Mouse (Mus musculus) right cerebral cortex, postnatal 14 days (tissue): ENCODE measurements around the gene E2f2.

Source experiments
- DNase-seq: peaks from one replicate; pipeline ENCODE4 v3.0.0; 2022

The E2f2 gene

DNA sequence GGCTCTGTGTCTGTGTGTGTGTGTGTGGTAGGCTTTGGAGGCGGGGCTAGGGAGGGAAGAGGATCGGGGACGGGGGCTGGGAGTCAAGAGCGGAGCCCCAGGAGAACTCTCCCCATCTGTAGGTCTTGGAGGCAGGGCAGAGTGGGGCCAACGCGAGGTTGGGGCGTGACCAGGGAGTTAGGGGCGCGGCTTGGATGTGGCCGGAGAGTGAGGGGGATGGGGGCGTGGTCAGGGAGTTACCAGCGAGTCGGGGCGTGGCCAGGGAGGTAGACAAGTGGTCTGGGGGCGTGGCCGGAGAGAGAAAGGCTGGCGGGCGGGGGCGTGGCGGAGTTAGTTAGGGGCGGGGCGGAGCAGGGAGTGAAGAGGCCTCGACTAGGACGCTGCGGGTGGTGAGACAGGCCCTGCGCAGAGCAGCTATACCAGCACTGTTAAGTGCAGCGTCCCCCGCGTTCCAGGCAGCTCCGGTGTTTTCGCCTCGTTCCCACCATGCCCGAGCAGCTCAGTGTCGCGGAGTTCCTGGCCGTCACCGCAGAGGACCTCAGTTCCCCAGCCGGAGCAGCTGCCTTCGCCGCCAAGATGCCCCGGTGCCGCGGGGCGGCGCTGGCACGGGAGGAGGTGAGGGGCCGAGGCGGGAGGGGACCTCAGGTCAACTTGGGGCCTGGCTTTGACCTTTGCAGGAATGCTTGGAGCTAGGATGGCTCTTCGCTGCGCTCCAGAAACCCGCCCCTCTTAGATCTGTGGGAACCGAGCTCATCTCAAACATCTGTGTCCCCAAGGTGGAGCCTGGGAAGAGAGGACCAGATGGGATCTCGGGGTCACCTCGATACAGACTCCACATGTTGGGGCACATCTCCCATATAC lies 34.1 kb downstream of the E2f2 start, which contains the start of gene Asap3:
Gene Asap3 (plus strand): TSS at position 333 of the 861 bp plus-strand sequence.
- peak; percentile 89 for DNase-seq

DNA sequence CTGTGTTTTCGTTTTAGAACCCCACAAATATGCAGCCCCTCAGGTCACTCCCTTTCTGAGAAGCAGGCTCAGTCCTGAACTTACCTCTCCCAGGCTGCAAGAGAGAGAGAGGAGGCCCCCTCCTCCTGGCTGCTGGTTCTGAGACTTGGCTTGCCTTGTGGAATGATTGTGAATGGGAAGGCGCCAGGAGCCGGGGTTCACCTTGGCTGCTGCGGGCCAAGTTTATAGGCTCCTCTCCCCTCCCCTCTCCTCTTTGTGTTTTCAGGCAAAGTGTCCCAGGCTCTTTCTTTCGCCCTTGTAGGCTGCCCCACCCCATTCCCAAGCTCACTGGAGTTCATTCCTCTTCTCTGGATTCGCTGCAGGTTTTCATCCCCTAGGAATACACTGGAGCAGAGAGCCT lies 34.7 kb downstream of the E2f2 start:
- DNase-seq, result no peak

GRCm38 (mm10) chr4:136210931-136211330 lies 38.7 kb downstream of the E2f2 start:
- no peak for DNase-seq

DNA sequence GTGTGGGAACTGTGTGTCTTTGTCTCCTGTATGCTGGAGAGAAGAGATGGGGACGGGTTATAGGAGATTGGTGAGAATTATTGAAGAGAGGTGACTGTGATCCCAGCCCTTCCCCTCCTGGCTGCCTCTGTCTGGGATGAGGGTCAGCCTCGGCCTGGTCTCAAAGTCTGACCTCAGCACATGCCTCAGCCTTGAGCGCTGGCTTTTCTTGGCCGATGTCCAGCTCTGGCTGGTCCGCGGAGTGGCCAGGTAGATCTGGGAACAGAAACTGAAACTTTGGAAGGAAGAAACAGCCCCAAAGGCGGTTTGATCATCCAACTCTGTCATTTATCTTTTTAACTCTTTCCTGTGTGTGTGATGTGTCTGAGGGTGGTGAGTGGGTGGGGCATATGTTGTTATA lies 41.4 kb downstream of the E2f2 start:
- no peak for DNase-seq

DNA sequence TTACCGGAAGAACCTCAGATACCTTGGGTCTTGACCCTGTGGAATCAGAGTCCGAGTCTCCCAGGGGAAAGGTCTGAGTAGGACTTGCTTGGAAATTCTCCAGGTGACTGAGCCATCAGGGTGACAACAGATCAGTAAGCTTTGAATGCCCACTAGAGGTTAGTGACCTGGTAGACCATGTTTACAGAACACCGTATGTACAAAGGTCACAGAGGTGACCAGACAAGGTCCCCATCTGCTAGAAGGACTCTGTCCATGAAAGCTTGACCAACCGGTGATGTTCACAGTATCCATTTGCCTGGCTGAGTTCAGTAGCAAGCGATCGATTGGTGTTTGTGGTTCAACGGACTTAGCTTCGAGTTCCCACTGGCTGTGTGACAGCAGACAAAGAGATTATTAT lies 42.6 kb downstream of the E2f2 start:
- DNase-seq, result no peak

DNA sequence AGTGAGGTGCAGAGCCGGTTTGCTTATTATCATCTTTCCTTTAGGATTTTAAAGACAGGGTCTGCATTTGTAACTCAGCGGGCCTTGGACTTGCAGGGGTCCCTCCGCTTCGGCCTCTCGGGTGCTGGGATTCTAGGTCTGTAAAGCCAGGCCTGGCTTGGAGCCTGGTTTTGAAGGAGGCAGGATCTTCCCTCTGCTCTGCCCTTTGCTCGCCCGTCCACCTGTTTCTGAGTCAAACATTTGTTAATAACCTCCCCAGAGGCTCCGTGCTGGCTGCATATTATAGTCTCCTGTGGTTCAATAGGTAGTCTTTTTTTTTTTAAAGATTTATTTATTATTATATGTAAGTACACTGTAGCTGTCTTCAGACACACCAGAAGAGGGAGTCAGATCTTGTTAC lies 43.4 kb downstream of the E2f2 start:
- DNase-seq, result no peak

DNA sequence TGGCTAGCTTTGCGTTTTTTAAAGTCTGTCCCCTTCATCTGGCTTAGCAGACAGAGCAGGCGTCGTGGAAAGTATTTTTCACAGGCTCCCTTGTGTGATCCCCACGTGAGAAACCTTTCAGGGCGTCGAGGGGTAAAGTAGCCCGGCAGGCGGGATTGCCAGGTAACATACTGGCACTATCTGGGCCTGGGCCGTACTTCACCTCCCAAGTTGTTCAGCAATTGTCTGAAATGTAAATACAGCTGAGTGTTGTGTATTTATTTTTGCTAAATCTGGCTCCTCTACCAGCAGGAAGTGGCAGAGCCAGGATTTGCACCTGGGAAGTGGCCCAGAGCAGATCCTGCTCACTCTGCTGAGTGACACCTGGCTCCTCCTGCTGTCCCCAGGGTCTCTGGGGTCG lies 44.9 kb downstream of the E2f2 start:
- no peak for DNase-seq

GRCm38 (mm10) chr4:136218595-136219214 lies 46.5 kb downstream of the E2f2 start:
- peak; percentile 45 for DNase-seq

GRCm38 (mm10) chr4:136220133-136220775 lies 48.1 kb downstream of the E2f2 start:
- DNase-seq, result no peak

- peak; percentile 43 for DNase-seq
Observed at GRCm38 (mm10) chr4:136223549-136224239, 51.5 kb downstream of the E2f2 start.

GRCm38 (mm10) chr4:136224240-136224559 lies 52.0 kb downstream of the E2f2 start:
- peak; percentile 39 for DNase-seq

DNA sequence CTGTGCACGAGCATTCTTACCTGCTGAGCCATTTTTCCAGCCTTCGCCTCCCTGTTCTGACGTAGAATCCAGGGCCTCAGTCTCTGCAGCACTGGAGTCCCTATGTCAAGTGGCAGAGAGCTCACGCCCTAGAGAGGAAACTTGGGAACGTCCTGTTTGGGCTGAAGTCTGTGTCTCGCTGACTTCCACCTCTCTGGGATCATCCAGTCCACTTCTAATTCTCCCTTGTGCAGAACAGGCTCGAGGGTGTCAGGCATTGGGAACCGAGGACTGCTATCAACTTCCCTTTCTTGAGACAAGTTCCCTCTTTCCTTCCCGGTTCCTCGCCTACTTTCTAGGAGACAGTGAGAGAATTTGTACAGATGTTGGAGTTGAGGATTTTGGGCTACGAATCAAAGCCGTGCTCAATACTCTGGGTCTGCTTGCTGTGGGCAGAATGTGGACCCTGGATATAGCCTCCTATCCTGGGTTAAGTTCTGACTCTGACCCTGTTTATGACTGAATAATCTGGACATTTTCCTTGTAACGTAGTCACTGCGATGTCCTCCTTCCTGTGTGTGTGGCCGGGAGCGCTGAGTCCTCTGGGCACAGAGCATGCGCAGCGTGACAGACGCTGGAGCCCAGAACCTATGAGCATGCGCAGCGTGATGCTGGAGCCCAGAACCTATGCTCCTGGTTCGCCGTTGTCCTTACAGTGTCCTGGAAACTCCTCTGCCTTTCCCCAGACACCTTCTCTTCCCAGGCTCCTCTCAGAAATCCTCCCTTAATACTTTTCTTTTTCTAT lies 52.7 kb downstream of the E2f2 start:
- DNase-seq, result no peak

DNA sequence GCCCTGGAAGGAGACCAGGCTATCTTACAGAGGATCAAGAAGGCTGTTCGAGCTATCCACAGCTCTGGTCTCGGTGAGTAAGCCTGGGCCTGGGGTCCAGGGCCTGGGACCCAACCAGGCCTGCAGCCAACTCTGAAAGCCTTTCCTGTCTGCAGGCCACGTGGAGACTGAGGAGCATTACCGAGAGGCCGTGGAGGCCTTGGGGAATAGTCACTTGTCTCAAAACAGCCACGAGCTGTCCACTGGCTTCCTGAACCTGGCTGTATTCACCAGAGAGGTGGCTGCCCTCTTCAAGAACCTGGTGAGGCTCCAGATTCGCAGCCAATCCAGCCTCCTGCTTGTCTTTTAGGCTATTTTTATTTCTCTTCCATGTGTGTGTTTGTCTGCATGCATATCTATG lies 55.2 kb downstream of the E2f2 start:
- no peak for DNase-seq

DNA sequence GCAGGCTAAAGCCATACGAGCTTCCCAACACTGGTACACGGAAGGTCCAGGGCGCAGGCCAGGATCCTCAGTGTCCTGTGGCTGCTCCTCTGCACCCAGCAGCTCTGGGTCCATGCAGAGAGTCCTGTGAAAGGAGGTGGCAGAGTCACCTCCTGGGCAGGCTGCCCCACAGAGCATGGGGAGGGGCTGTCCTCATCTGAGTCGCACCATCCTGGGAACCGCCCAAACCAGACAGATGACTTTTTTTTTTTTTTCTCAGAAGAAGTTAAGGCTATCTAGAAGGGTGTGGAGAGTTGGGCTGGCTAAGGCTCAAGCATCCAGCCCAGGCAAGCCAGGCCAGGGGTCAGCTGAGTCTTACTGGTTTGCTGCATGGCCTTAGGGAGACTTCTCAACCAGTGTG lies 56.4 kb downstream of the E2f2 start:
- no peak for DNase-seq

GRCm38 (mm10) chr4:136238669-136239068 lies 66.5 kb downstream of the E2f2 start:
- DNase-seq, result no peak

DNA sequence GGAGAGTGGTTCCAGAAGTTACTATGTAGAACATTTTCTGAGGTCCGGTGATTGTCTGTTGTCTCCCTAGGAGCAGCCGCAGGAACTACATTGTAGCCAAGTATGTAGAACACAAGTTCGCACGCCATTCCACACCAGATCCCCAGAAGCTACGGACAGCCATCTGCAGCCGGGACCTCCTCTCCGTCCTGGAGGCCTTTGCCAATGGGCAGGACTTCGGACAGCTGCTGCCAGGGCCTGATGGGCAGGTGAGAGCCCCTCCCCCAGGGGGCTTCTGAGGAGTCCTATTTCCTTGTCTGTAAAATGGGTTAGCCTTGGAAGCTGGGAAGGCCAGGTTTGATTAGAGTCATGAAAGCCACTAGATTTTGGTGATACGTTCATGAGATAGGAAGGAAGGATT lies 66.9 kb downstream of the E2f2 start:
- DNase-seq, result no peak

DNA sequence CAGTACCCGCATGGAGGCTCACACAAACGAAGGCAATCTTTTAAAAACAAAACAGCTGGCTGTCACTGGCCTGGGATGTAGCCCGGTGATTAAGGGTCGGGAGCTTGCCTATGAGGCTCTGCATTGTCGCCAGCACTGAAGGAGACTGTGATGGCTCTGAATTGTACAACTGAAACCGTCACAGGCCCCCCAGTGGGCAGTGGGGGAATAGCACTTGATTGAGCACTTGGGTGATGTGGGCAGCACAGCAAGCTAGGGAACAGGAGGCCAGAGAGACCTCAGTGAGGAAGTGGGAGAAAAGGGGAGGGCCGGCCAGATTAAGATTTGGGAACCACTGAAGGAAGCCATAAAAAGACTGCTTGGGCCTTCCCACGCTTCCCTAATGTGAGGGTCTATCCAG lies 67.4 kb downstream of the E2f2 start:
- DNase-seq, result peak; percentile 81

DNA sequence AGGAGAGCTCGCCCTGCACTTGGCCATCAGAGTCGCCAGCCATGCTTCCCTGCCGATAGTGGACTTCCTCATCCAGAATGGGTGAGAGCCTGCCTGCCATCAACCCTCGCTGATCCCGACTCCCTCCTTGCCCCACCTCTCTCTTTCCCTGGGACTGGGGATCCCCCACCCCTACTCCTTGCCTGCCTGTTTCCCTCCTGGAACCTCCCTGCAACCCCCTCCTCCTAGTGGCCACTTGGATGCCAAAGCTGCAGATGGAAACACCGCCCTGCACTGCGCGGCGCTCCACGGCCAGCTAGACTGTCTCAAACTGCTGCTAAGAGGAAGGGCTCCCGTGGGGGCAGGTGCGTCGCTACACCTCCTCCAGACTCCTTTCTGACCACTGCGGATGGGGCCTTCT lies 67.9 kb downstream of the E2f2 start:
- DNase-seq, result no peak

GRCm38 (mm10) chr4:136240955-136241354 lies 68.8 kb downstream of the E2f2 start:
- DNase-seq, result no peak

GRCm38 (mm10) chr4:136242065-136242703 lies 70.0 kb downstream of the E2f2 start:
- no peak for DNase-seq

GRCm38 (mm10) chr4:136242728-136243127 lies 70.5 kb downstream of the E2f2 start:
- no peak for DNase-seq

DNA sequence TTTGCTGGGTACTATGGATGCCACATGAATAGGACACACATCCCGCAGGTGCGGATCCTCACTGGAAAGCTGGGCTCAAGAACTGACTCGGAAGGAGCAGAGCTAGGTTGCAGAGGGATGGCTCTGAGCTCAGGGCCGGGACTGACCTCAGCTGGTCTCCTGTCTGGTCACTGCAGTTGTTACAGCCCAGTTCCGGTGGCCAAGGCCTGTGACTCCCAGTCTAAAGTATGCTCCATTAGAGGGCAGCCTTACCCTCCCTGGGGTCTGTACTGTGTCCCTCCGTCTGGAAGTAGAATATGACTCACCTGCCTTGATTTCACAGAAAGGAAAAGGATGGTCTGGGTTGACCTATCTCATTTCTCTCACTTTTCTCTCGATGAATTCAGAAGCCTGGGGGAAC lies 72.0 kb downstream of the E2f2 start:
- DNase-seq, result no peak
